Mouse (Mus musculus): Measurements from ENCODE around the gene Lif. TPM values are rescaled to one million over a fixed set of nuclear protein-coding genes. Genes with fewer than 3 reads are reported as not detected.

Gene Lif
- polyA plus RNA-seq, 1 experiment = 1.4 TPM

Other genes with a start within 250 kb of the Lif start
- gene Sec14l4, start 226.1 kb upstream of the Lif start, polyA plus RNA-seq (2012; rRNA removed) = 3.8 and 4.6 TPM in 2 replicates
- gene Sec14l3, start 192.7 kb upstream of the Lif start, polyA plus RNA-seq (2012; rRNA removed) = 0.07 and 0.71 TPM in 2 replicates
- gene Mtfp1, start 162.1 kb upstream of the Lif start, polyA plus RNA-seq (2012; rRNA removed) = 7.9 and 9.5 TPM in 2 replicates
- gene Sec14l2, start 134.1 kb upstream of the Lif start, polyA plus RNA-seq (2012; rRNA removed) = 15.2 and 19.6 TPM in 2 replicates
- 21.2 and 23.4 TPM in 2 replicates for gene Rnf215, start 122.4 kb upstream of the Lif start, polyA plus RNA-seq (2012; rRNA removed)
- 8.5 and 9.3 TPM in 2 replicates for gene Ccdc157, start 97.3 kb upstream of the Lif start, polyA plus RNA-seq (2012; rRNA removed)
- 22.0 and 24.0 TPM in 2 replicates for gene Sf3a1, start 97.2 kb upstream of the Lif start, polyA plus RNA-seq (2012; rRNA removed)
- 46.5 and 50.7 TPM in 2 replicates for gene Tbc1d10a, start 70.8 kb upstream of the Lif start, polyA plus RNA-seq (2012; rRNA removed)
- gene Castor1, start 39.3 kb upstream of the Lif start, polyA plus RNA-seq (2012; rRNA removed) = 17.6 and 20.5 TPM in 2 replicates
- 0.14 and 0.38 TPM in 2 replicates for gene Osm, start 21.1 kb upstream of the Lif start, polyA plus RNA-seq (2012; rRNA removed)
- 0.16 TPM in 1 of 2 replicates, not detected in the other for gene Hormad2, start 183.5 kb downstream of the Lif start, polyA plus RNA-seq (2012; rRNA removed)

All from gonadal fat pad, adult 2 months (tissue).